Mouse (Mus musculus) frontal cortex, adult 2 months (tissue): ENCODE measurements around the gene Fen1. TPM values are rescaled to one million over a fixed set of nuclear protein-coding genes. Genes with fewer than 3 reads are reported as not detected.

Experiments
- polyA plus RNA-seq: library from polyadenylated mRNA; depleted of rRNA; stranded (reverse); fragments of >200 nt; gene quantifications from 2 replicates; pipeline ENCODE4 v1.2.3, GENCODE M21; 2012; rRNA removed

Gene Fen1
- polyA plus RNA-seq, 1 experiment: 13.9 TPM

Other genes with a start within 250 kb of the Fen1 start
- gene Fth1, start 223.6 kb downstream of the Fen1 start, polyA plus RNA-seq: 3,721 and 5,002 TPM in 2 replicates
- gene Best1, start 202.5 kb downstream of the Fen1 start, polyA plus RNA-seq: 0.59 and 0.74 TPM in 2 replicates
- 11.3 and 13.6 TPM in 2 replicates for gene Rab3il1, start 202.5 kb downstream of the Fen1 start, polyA plus RNA-seq
- gene Fads3, start 162.6 kb downstream of the Fen1 start, polyA plus RNA-seq: 26.5 and 28.4 TPM in 2 replicates
- gene Fads2, start 102.4 kb downstream of the Fen1 start, polyA plus RNA-seq: 166 and 168 TPM in 2 replicates
- gene Fads1, start 21.3 kb downstream of the Fen1 start, polyA plus RNA-seq: 200 and 219 TPM in 2 replicates
- 53.8 and 63.9 TPM in 2 replicates for gene Tmem258, start 155 bp downstream of the Fen1 start, polyA plus RNA-seq
- gene Myrf, start 36.6 kb upstream of the Fen1 start, polyA plus RNA-seq: 13.4 and 14.4 TPM in 2 replicates
- gene Dagla, start 100.7 kb upstream of the Fen1 start, polyA plus RNA-seq: 46.8 and 52.7 TPM in 2 replicates
- 187 and 212 TPM in 2 replicates for gene Syt7, start 184.9 kb upstream of the Fen1 start, polyA plus RNA-seq